Mouse (Mus musculus): ENCODE results near the gene Cpne5.
"Not testable (repeated sequence)": the region's sequence is repeated elsewhere in the genome, so short reads cannot be mapped to it uniquely, and the experiment has no call there.

Gene Cpne5

DNA sequence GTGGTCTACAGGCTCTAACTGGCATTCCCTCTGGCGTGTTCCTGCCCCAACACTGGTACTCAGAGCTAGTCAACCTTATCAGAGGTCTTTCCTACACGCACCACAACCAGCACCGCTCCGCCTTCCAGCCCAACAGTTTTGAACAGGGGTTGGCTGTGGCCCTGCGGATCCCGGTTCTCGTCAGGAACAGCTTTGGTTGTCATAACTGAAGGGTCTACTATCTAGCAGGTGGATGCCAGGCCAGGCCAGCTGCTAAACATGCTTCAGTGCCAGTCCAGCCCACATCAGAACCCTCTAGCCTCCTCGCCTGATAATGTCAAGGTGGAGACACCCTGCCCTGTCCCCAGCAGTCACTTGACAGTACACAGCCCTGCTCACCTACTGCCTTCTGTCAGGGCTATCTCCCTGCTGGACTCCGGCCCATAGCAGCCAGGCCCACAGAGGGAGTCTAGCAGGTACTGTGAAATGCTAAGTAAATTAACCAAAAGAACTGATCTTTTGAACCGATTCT lies 19.1 kb upstream of the Cpne5 start:
- no peak for DNase-seq (ENCODE audit: low spot score)

- no peak for DNase-seq (ENCODE audit: low spot score)
Observed at GRCm38 (mm10) chr17:29256507-29256906, 18.5 kb upstream of the Cpne5 start.

DNA sequence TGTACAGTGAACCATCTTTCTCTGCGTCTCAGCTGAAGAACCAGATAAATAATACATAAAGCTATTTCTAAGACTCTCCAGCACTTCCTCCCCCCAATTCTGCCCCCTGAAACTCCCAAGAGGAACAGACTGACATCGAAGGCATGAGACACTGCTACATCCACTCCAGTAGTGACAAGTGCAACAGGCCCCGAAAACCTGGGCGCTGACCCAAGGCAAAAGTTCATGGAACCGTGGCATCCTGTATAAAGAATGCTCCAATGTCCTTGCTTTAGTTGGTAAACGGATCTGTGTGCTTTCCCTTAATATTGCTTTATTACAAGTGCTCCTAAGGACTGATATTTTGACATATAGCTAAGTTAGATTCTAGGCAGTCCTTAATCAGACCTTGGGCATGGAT lies 16.8 kb upstream of the Cpne5 start:
- not testable (repeated sequence) for DNase-seq (ENCODE audit: low spot score)

GRCm38 (mm10) chr17:29253684-29254083 lies 15.7 kb upstream of the Cpne5 start:
- DNase-seq (ENCODE audit: low spot score) = no peak

- no peak for DNase-seq (ENCODE audit: low spot score)
Observed at GRCm38 (mm10) chr17:29253236-29253635, 15.3 kb upstream of the Cpne5 start.

GRCm38 (mm10) chr17:29251608-29252390 lies 13.8 kb upstream of the Cpne5 start:
- DNase-seq (ENCODE audit: low spot score) = peak; percentile 84

- not testable (repeated sequence) for DNase-seq (ENCODE audit: low spot score)
Observed at GRCm38 (mm10) chr17:29251006-29251405, 13.0 kb upstream of the Cpne5 start.

DNA sequence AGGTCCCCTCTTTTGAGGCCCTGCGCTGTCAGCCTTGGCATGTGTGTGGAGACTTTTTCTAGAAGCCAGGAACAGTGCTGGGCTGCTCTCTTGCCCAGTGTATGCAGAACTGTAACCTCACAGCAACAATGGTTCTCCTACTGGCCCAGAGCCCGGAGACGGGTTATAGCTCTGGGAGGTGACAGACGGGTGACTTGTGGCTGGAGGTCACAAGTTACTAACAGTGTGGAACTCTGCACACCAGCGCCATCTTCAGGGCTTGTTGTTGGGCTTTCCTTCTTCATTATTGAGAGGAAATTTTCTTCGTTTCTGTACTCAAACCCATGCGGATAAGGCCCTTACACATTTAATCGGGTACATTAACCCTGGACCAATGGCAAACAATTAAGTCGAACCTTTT lies 11.5 kb upstream of the Cpne5 start:
- peak; percentile 82 for DNase-seq (ENCODE audit: low spot score)

DNA sequence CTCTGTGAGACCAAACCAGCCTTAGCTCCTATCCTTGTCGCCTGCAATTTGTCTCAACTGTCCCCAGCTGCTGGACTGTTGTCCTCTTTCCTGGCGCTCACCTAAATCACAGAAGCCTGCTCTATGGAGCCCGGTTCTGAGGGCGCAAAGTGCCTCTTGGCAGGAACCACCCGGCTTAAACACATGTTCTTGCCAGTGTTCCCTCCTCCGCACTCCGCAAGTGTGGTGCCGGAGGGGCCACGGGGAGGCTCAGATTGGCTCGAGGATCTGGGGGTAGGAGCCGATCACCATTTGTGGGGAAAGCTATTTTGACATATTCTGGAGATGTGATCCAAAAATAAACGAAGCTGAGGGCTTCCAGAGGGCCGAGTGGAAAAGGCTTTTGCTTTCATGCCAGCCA lies 9.9 kb upstream of the Cpne5 start:
- DNase-seq (ENCODE audit: low spot score) = no peak

GRCm38 (mm10) chr17:29246602-29247001 lies 8.6 kb upstream of the Cpne5 start:
- DNase-seq (ENCODE audit: low spot score) = no peak

DNA sequence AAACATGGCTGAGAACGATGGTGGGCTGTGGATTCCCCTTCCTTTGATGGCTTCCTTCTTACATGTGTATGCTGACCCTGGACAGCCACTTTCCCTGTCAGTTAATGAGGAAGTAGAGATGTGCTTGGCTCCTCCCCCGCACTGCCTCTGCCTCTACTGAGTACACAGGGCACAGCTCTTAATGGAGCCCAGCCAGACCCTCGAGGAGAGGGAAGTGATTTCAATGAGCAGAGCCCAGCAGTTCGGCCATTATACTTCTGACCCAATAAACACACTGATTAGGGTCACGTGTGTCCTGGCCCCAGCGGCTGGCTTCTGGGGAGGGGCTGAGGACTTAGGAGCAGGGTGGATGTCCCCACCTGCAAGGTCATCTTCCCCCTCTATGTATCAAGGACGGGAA lies 7.8 kb upstream of the Cpne5 start:
- peak; percentile 61 for DNase-seq (ENCODE audit: low spot score)

DNA sequence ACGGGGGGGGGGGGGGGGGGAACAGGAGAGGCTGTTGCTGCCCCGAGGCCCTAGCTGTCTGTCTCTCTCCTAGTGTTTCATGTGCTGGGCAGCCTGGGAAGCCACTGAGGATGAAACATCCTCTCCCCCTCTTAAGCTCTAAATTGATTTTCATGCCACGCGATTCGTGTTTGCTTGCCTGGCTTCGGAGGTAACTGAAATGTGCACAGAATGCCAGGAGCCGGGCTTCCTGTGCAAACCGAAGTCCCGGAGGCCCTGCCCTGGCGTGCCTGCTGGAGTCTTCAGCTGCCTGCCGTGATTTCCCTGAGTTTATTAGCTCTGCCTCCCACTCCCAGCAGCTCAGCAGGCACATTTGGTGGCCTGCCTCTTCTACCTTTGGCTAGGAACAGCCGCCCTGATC lies 6.9 kb upstream of the Cpne5 start:
- no peak for DNase-seq (ENCODE audit: low spot score)

- no peak for DNase-seq (ENCODE audit: low spot score)
Observed at GRCm38 (mm10) chr17:29238421-29238945, 516 bp upstream of the Cpne5 start.

DNA sequence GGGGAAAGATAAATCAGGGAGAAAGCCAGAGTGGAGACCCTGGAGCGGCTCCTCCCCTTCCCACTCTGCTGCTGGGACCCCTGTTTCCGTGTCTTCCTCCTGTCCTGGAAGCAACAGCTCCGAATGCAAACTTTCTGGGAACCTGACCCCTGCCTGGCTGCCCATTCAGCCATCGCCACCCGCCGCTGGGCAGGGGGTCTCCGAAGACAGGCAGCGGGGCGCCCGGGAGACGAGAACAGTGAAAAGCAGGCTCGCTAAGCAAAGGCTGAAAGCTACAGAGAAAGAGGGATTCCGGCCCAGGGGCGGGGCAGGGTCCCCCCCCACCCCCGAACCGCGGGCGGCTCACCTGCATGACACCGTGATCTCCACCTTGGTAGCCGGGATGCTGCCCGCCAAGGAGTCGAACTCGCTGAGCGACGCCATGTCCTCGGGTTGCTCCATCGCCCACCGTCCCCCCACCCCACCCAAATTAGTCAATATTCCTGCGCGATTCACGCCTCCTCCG lies 648 bp downstream of the Cpne5 start:
- no peak for DNase-seq (ENCODE audit: low spot score)

- DNase-seq (ENCODE audit: low spot score) = no peak
Observed at GRCm38 (mm10) chr17:29236111-29236510, 1.9 kb downstream of the Cpne5 start.

- no peak for DNase-seq (ENCODE audit: low spot score)
Observed at GRCm38 (mm10) chr17:29231109-29231508, 6.9 kb downstream of the Cpne5 start.

DNA sequence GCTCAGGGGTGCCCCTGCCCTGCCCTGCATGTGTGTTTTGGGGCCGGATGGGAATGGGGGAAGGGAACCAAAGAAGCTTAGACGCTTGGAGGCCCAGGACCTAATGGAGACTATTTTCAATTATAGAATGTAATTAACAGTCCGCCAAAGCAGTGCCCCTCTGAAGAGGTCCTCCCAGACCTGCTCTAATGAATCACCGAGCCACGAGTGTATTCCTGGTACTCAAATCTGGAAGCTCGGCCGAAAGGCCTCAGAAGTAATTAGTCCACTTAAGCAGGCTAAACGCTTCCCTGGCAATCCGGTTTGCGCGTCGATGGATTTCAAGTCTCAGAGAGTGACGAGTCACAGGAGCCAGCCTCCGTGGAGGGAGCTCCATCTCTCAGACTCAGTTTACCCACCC lies 17.3 kb downstream of the Cpne5 start:
- DNase-seq (ENCODE audit: low spot score) = no peak

GRCm38 (mm10) chr17:29218017-29218416 lies 19.9 kb downstream of the Cpne5 start:
- no peak for DNase-seq (ENCODE audit: low spot score)

DNA sequence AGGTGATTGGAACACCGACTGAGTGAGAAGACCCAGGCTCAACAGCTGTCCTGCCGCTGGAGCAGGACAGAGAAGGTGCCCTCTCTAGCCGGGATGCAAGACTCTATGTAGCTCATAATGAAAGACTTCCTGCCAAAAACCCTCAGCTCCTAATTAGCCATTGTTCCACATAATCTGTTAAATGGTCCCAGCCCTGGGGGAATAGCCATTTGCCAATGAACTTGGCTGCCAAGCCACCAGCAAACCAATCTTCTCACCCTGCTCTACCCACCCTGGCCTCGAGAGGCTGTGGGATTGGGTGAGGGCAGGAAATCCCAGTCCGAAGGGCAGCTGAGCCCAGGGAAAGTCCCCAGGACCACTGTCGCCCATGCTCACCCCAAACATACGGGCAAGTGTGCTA lies 21.9 kb downstream of the Cpne5 start:
- DNase-seq (ENCODE audit: low spot score) = no peak

- DNase-seq (ENCODE audit: low spot score) = no peak
Observed at GRCm38 (mm10) chr17:29214655-29215054, 23.3 kb downstream of the Cpne5 start.

GRCm38 (mm10) chr17:29214193-29214456 lies 23.8 kb downstream of the Cpne5 start:
- no peak for DNase-seq (ENCODE audit: low spot score)

DNA sequence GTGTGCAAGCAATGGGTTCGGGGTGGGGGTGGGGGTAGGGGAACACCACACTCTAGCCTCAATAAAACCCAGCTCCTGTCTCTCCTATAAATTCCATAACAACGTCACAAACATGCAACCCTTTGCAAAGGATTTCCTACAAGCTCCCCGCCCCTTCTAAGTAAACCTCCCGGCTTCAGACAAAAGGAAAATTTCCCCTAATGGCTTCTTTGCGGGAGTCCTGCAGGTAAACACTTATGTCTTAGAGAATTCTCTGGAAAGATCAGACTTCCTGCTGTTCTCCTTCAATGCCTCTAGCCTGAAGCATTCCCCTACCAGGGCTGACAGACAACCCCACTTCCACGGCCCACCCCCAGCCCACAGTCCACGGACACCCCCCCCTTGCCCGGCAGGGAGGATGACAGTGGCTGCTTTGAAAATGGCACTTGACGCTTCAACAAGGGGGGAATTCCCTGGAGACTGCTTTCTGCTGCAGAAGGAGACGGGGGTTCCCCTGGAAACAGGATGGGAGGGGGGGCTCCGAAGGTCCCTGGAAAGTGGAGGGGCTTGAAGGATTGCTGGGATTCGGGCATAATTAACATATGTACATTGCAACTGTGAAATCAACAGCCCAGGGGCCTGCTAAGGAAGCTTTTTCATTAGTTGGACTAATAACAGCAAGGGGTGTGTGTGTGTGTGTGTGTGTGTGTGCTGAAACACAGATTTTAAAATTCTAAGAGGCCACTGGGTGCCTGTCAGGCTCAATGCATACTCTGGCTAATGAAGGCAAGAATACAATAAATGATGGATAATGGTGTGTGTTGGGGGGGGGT lies 24.4 kb downstream of the Cpne5 start:
- no peak for DNase-seq (ENCODE audit: low spot score)

DNA sequence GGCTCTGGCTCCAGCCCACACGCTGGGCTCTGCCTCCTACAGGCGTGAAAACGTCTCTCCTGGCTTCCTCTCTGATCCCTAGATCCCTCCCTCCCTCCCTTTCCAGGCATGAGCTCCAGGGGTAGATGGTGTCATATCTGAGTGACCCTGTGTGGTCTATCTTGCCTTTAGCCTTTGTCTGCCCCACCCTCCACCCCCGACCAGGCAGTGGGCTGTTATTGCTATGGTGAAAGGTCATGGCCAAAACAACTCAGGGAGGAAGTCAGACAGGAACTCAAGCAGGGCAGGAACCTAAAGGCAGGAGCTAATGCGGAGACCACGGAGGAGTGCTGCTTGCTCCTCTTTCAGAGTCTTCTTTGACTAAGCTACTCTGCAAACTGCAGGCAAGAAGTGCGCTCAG lies 26.1 kb downstream of the Cpne5 start:
- DNase-seq (ENCODE audit: low spot score) = no peak

Measured in testis, postnatal 10 days (tissue).